Mouse (Mus musculus) frontal cortex, adult 2 months (tissue): ENCODE results near the gene Cdc42bpg. TPM values are rescaled to one million over a fixed set of nuclear protein-coding genes. Genes with fewer than 3 reads are reported as not detected.

Experiments used
- DNase-seq, 2 experiments: peaks; one replicate each; pipeline ENCODE4 v3.0.0; 2022; ENCODE audit warnings: low spot score in 1 of 2; ENCODE audit errors: extremely low spot score in 1 of 2
- polyA plus RNA-seq: library from polyadenylated mRNA; depleted of rRNA; stranded (reverse); fragments of >200 nt; gene quantifications from 2 replicates; pipeline ENCODE4 v1.2.3, GENCODE M21; 2012

The Cdc42bpg gene
- polyA plus RNA-seq, 1 experiment, result 3.3 TPM

GRCm38 (mm10) chr19:6343996-6344395, 37.7 kb downstream of the Cdc42bpg start:
- no peak for DNase-seq

DNA sequence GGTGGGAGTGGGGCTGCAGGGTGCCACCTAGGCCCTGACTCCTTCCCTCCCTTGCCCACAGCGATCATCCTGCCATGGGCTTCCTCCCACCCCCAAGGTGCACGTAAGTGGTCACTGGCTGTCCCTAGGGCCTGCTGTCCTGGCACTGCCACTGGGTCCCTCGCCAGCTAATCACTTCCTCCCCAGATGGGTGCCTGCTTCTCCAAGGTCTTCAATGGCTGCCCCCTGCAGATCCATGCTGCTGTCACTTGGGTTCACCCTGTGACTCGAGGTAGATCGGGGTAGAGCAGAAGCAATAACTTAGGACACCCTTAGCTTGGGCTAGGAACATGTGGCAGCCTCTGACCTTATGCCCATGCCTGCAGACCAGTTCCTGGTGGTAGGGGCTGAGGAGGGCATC, 39.8 kb downstream of the Cdc42bpg start:
- no peak for DNase-seq

DNA sequence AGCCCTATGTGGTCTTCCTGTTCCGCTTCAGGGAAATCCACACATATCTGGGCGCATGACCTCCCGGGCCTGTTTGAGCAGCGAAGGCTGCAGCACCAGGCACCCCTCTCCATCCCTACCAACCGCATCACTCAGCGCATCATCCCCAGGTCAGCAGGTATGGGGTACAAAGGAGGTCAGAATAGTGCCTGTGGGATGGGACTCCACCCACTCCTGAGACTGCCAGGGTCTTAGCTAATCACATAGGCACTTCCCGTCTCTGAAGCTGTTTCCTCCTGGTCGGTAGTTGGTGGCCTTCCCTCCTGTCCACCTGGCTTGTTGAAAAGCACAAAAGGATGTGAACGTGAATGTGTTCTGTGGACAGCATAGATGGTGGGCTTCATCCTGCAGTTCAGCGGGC, 40.4 kb downstream of the Cdc42bpg start:
- DNase-seq, result no peak

DNA sequence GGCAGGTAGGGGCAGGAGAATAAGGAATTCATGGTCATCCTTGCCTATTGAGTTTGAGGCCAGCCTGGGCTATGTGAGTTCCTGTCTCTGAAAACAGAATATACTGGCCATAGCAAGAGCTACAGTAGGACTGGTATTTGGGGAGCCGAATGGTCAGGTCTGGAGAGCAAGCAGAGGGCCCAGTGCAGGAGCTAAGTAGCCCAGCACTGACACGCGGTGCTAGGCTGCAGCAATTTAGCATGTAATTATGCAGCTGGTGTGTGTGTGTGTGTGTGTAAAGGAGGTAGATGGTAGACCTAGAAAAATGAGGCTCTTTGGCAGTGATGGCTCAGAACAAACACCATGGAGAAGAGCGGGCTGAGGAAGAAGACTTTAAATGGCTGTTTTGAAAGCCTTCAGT, 41.4 kb downstream of the Cdc42bpg start:
- DNase-seq, result no peak

DNA sequence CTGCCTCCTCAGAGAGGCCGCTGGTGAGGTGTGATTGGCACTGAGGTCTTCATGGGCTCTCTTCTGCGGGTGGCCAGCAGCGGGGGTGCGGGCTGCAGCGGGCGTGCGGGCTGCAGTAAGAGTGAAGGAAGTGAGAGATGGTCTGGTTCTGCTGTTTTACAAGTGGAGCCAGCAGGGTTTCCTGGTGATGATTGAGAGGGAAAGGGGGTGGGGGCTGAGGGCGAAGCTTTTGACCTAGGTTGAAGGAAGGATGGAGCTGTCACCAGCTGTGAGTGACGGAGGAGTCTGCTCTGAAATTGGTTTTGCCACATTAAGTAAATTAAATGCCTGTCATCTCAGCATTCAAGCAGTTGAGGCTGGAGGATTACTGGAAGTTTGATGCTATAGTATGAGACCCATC, 42.5 kb downstream of the Cdc42bpg start:
- no peak for DNase-seq

- no peak for DNase-seq
These were observed 43.1 kb downstream of the Cdc42bpg start for GRCm38 (mm10) chr19:6349215-6349983.

GRCm38 (mm10) chr19:6351431-6352106, 45.3 kb downstream of the Cdc42bpg start:
- DNase-seq, result no peak

- DNase-seq, result no peak
These were observed 45.9 kb downstream of the Cdc42bpg start for GRCm38 (mm10) chr19:6352107-6352505.

GRCm38 (mm10) chr19:6354030-6354429, 47.8 kb downstream of the Cdc42bpg start:
- no peak for DNase-seq

- DNase-seq, result no peak
These were observed 55.0 kb downstream of the Cdc42bpg start for GRCm38 (mm10) chr19:6361291-6361690.

- DNase-seq, result no peak
These were observed 56.8 kb downstream of the Cdc42bpg start for GRCm38 (mm10) chr19:6363091-6363410.

GRCm38 (mm10) chr19:6363411-6364240, 57.4 kb downstream of the Cdc42bpg start, which contains the start of gene Sf1:
Gene Sf1, plus strand, starts transcription at chr19:6363690.
- DNase-seq, result peak; percentile 100

- DNase-seq, result peak; percentile 82 to 94
These were observed 58.1 kb downstream of the Cdc42bpg start for GRCm38 (mm10) chr19:6364317-6364725.

- no peak for DNase-seq
These were observed 58.6 kb downstream of the Cdc42bpg start for GRCm38 (mm10) chr19:6364842-6365241.

- no peak for DNase-seq
These were observed 63.9 kb downstream of the Cdc42bpg start for GRCm38 (mm10) chr19:6370175-6370574.

DNA sequence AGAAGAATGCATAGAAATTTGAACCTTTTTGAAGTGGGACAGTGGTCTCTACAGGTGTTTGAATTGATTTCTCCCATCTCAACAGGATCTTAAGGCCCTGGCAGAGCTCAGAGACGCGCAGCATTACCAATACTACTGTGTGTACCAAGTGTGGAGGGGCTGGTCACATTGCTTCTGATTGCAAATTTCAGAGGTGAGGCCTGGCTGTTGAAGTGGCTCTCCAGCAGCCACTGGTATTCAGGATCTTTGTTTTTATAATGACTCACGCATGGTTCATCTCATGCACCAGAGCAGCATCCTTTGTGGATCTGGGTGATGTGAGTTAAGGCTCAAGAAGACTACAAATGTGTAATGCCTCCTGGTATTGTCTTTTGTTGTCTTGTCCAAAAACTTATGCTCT, 66.2 kb downstream of the Cdc42bpg start:
- no peak for DNase-seq

DNA sequence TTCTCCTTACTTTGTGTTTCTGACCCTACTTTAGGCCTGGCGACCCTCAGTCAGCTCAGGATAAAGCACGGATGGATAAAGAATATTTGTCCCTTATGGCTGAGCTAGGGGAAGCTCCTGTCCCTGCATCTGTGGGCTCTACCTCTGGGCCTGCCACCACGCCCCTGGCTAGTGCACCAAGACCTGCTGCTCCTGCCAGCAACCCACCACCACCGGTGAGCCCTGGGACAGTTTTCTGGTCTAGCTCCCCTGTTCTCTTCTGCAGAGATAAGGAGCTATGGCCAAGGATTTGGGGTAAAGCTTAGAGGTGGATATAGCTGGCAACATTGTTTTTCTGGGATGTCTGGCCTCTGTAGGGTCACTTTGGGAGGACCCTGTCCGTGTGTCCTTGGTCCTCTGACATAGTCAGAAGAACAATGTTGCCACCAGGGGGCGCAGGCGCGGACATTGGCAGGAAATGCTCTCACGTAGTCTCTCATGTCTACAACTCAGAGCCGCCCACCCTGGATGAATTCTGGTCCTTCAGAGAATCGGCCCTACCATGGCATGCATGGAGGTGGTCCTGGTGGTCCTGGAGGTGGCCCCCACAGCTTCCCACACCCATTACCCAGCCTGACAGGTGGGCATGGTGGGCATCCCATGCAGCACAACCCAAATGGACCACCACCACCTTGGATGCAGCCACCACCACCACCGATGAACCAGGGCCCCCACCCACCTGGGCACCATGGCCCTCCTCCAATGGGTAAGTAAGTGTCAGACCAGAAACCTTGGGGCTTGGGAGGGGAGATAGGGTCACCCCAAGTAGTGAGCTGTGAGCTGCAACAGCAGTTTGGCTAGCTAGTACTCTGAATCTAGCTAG, 67.5 kb downstream of the Cdc42bpg start:
- DNase-seq, result peak; percentile 33 to 86

DNA sequence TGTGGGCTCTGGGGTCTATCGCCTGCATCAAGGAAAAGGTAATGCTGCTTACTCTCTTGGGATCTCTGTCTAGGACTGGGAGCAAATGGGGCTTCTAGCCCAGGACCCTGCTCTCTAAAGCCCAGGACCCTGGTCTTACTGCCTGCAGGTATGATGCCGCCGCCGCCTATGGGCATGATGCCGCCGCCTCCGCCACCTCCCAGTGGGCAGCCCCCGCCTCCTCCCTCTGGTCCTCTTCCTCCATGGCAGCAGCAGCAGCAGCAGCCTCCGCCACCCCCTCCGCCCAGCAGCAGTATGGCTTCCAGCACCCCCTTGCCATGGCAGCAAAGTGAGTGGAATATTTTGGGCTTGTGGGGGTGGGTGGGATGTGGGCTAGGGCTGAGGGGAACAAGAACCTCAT, 68.3 kb downstream of the Cdc42bpg start:
- DNase-seq, result no peak
